ENCODE assay signal across 8 mouse cellular contexts in genomic region chr5:142821266-142821973, GRCm38 (mm10). TPM values are rescaled to one million over a fixed set of nuclear protein-coding genes. Genes with fewer than 3 reads are reported as not detected.
DNase-seq lines count a peak whose midpoint lies in the region; ATAC-seq and TF ChIP-seq lines count a peak whose summit lies in the region.

No protein-coding gene starts in this region.

- WGBS in embryonic facial prominence, embryonic 12.5 days: 0% methylated on average over 36 of the region's 36 CpGs
- under 1% methylated on average over 36 of the region's 36 CpGs for WGBS in kidney, adult 2 months
- under 1% methylated on average over 35 of the region's 36 CpGs for WGBS in midbrain, postnatal 0 days

- no peaks in the 10 kb centered on the region for H3K27me3 ChIP-seq in embryonic facial prominence, embryonic 12.5 days
- H3K27me3 ChIP-seq in kidney, adult 2 months (replicated peaks; ENCODE audit: control insufficient read depth, insufficient read depth, low read length): no peaks in the 10 kb centered on the region
- H3K27me3 ChIP-seq in midbrain, postnatal 0 days (ENCODE audit: insufficient read depth, low read length): no peaks in the 10 kb centered on the region
- H3K27me3 ChIP-seq in splenic B cell, adult 2 months (ENCODE audit: control insufficient read depth, insufficient read depth, low read length, poor library complexity, severe bottlenecking): peaks cover 2% of the 10 kb centered on the region; the same call in 1 of the 2 replicates

- H3K9me3 ChIP-seq in embryonic facial prominence, embryonic 12.5 days: no peaks in the 10 kb centered on the region
- no peaks in the 10 kb centered on the region for H3K9me3 ChIP-seq in midbrain, postnatal 0 days (ENCODE audit: low read length)

- DNase-seq in spleen, adult 18-20 months: peak; percentile 42 to 54
- DNase-seq in spleen, adult 12 weeks (ENCODE audit: low spot score): no peak
- DNase-seq in heart, adult 8-10 months (ENCODE audit: low spot score): peak; percentile 89
- peak; percentile 98 for DNase-seq in kidney, adult 2 months
- DNase-seq in liver: peak; percentile 69
- DNase-seq in midbrain, postnatal 0 days (ENCODE audit: low spot score): peak; percentile 91
- DNase-seq in splenic B cell, adult 2 months (ENCODE audit: low read depth, low spot score): peak; percentile 50

- no peak for TF ChIP-seq CTCF in kidney, adult 2 months (conservative IDR thresholded peaks at IDR 0.05; ENCODE audit: insufficient read depth, insufficient read length, low read depth, low read length)
- TF ChIP-seq CTCF in midbrain, postnatal 0 days (IDR thresholded peaks at IDR 0.05): no peak

- H3K4me2 ChIP-seq in embryonic facial prominence, embryonic 12.5 days (replicated peaks): peak overlapping the region; percentile 87
- peak overlapping the region; percentile 95 for H3K4me2 ChIP-seq in midbrain, postnatal 0 days (ENCODE audit: low read depth, low read length, poor library complexity, severe bottlenecking)

- H3K4me1 ChIP-seq in embryonic facial prominence, embryonic 12.5 days: peaks cover 34% of the 10 kb centered on the region
- peaks cover 22% of the 10 kb centered on the region for H3K4me1 ChIP-seq in kidney, adult 2 months (ENCODE audit: control insufficient read depth, insufficient read depth, low read length)
- H3K4me1 ChIP-seq in midbrain, postnatal 0 days (ENCODE audit: insufficient read depth, low read length): peaks cover 27% of the 10 kb centered on the region

- H3K27ac ChIP-seq in embryonic facial prominence, embryonic 12.5 days: peak overlapping the region; percentile 100
- peak overlapping the region; percentile 97 for H3K27ac ChIP-seq in kidney, adult 2 months (ENCODE audit: insufficient read depth, low read depth, low read length)
- H3K27ac ChIP-seq in midbrain, postnatal 0 days (ENCODE audit: low read depth, low read length): peak overlapping the region; percentile 100

- peak; percentile 87 for TF ChIP-seq POLR2A in kidney, adult 2 months (IDR thresholded peaks at IDR 0.05; ENCODE audit: low read depth, low read length)

- H3K36me3 ChIP-seq in embryonic facial prominence, embryonic 12.5 days: no peaks in the 10 kb centered on the region
- H3K36me3 ChIP-seq in kidney, adult 2 months (ENCODE audit: control insufficient read depth, insufficient read depth, low read length): no peaks in the 10 kb centered on the region
- no peaks in the 10 kb centered on the region for H3K36me3 ChIP-seq in midbrain, postnatal 0 days (ENCODE audit: insufficient read depth, low read length)
- H3K36me3 ChIP-seq in splenic B cell, adult 2 months (ENCODE audit: control insufficient read depth, insufficient read depth, low read length, poor library complexity, severe bottlenecking): no peaks in the 10 kb centered on the region

- peak overlapping the region; percentile 100 for H3K9ac ChIP-seq in embryonic facial prominence, embryonic 12.5 days
- peak overlapping the region; percentile 86 for H3K9ac ChIP-seq in midbrain, postnatal 0 days (replicated peaks; ENCODE audit: low read length, poor library complexity, severe bottlenecking)

- peak overlapping the region; percentile 97 for H3K4me3 ChIP-seq in embryonic facial prominence, embryonic 12.5 days
- H3K4me3 ChIP-seq in kidney, adult 2 months (ENCODE audit: insufficient read depth, low read depth, low read length): peak overlapping the region; percentile 70
- H3K4me3 ChIP-seq in midbrain, postnatal 0 days (ENCODE audit: low read depth, low read length): peak overlapping the region; percentile 98

- ATAC-seq in embryonic facial prominence, embryonic 12.5 days (ENCODE audit: insufficient number of reproducible peaks, insufficient read depth, low FRiP score, low TSS enrichment): no peak
- ATAC-seq in midbrain, postnatal 0 days (ENCODE audit: low FRiP score): no peak

RNA-seq across cellular contexts. Expression of gene Tnrc18, which starts 4.0 kb away (rescaled TPM):
- polyA plus RNA-seq in embryonic facial prominence, embryonic 12.5 days (2016; fragmentation: Nextera tagmentation; extraction: Ambion mirVana): 61.0 and 65.5 TPM in 2 replicates
- 10 to 100 TPM; 48.6 to 59.7 (median 55.0) TPM for total RNA-seq in heart, adult 8-10 months (2022)
- polyA plus RNA-seq in kidney, adult 2 months (2012; rRNA removed): 32.1 and 40.8 TPM in 2 replicates
- total RNA-seq in midbrain, postnatal 0 days (2014; rRNA removed): 114 and 142 TPM in 2 replicates
- polyA plus RNA-seq in midbrain, postnatal 0 days (2015; fragmentation: Nextera tagmentation; extraction: Ambion mirVana): 17.4 and 19.4 TPM in 2 replicates
